Mouse (Mus musculus) kidney, postnatal 10 days (tissue): ENCODE results near the gene Vps8.

Experiments used
- DNase-seq: peaks from one replicate; pipeline ENCODE4 v3.0.0; 2021; ENCODE audit warnings: mixed read lengths

Vps8 gene

GRCm38 (mm10) chr16:21422645-21423545, at the start of gene Vps8:
Gene Vps8 (plus strand): TSS chr16:21423118.
- DNase-seq, result peak; percentile 96

- no peak for DNase-seq
These were observed 49.5 kb upstream of the Vps8 start for GRCm38 (mm10) chr16:21373316-21373960.

GRCm38 (mm10) chr16:21374067-21374466, 48.9 kb upstream of the Vps8 start:
- no peak for DNase-seq

- no peak for DNase-seq
These were observed 47.8 kb upstream of the Vps8 start for GRCm38 (mm10) chr16:21375147-21375546.

GRCm38 (mm10) chr16:21376316-21376715, 46.6 kb upstream of the Vps8 start:
- no peak for DNase-seq

GRCm38 (mm10) chr16:21376949-21377604, 45.8 kb upstream of the Vps8 start:
- DNase-seq, result no peak

GRCm38 (mm10) chr16:21377605-21377968, 45.3 kb upstream of the Vps8 start:
- peak; percentile 58 for DNase-seq

GRCm38 (mm10) chr16:21381469-21381868, 41.4 kb upstream of the Vps8 start:
- no peak for DNase-seq

- no peak for DNase-seq
These were observed 40.6 kb upstream of the Vps8 start for GRCm38 (mm10) chr16:21382152-21382911.

GRCm38 (mm10) chr16:21385926-21386881, 36.7 kb upstream of the Vps8 start:
- peak; percentile 81 for DNase-seq

GRCm38 (mm10) chr16:21389316-21389715, 33.6 kb upstream of the Vps8 start:
- DNase-seq, result peak; percentile 80

- DNase-seq, result no peak
These were observed 32.2 kb upstream of the Vps8 start for GRCm38 (mm10) chr16:21390744-21391143.

GRCm38 (mm10) chr16:21392099-21392498, 30.8 kb upstream of the Vps8 start:
- DNase-seq, result no peak

GRCm38 (mm10) chr16:21392517-21393112, 30.3 kb upstream of the Vps8 start:
- peak; percentile 94 for DNase-seq

GRCm38 (mm10) chr16:21395546-21395945, 27.4 kb upstream of the Vps8 start:
- DNase-seq, result no peak

GRCm38 (mm10) chr16:21397681-21398080, 25.2 kb upstream of the Vps8 start:
- DNase-seq, result no peak

GRCm38 (mm10) chr16:21398345-21399051, 24.4 kb upstream of the Vps8 start:
- DNase-seq, result no peak

- no peak for DNase-seq
These were observed 23.0 kb upstream of the Vps8 start for GRCm38 (mm10) chr16:21399942-21400341.

- DNase-seq, result peak; percentile 61
These were observed 20.9 kb upstream of the Vps8 start for GRCm38 (mm10) chr16:21402068-21402467.

- DNase-seq, result no peak
These were observed 19.5 kb upstream of the Vps8 start for GRCm38 (mm10) chr16:21403402-21403801.

GRCm38 (mm10) chr16:21404631-21405030, 18.3 kb upstream of the Vps8 start:
- DNase-seq, result no peak
